14 mouse cellular contexts compared by ENCODE assay signal in genomic region chr4:127549018-127549417, GRCm38 (mm10).
DNase-seq lines count a peak whose midpoint lies in the region; ATAC-seq and TF ChIP-seq lines count a peak whose summit lies in the region.
"Had no signal": no experiment of that assay in that cellular context is flagged by ENCODE, and none has a peak within 500 bp of the region (broad histone marks: within the 10 kb centered on the region; RNA-seq: fewer than 3 reads in every experiment).

No protein-coding gene starts in this region.

- H3ac ChIP-seq in myocyte (ENCODE audit: control insufficient read depth, insufficient read length), result no peak overlapping the region

- ATAC-seq in intestine, embryonic 14.5 days (replicated peaks; ENCODE audit: low FRiP score, low TSS enrichment, low read depth), result no peak
- ATAC-seq in intestine, postnatal 0 days, result no peak
- ATAC-seq in hindbrain, embryonic 12.5 days (ENCODE audit: low FRiP score), result 0 out of 2 replicates have a peak, but pooled peaks have one; percentile 38

- H3K4me2 ChIP-seq in intestine, embryonic 14.5 days (ENCODE audit: low read length), result peak overlapping the region; percentile 35
- H3K4me2 ChIP-seq in intestine, postnatal 0 days (replicated peaks; ENCODE audit: low read depth), result no peak overlapping the region
- peak overlapping the region; percentile 37 for H3K4me2 ChIP-seq in hindbrain, embryonic 12.5 days (replicated peaks)
- H3K4me2 ChIP-seq in myocyte (ENCODE audit: low read depth), result peak overlapping the region; percentile 24

- no peak overlapping the region for H3K9ac ChIP-seq in intestine, embryonic 14.5 days (ENCODE audit: low read length)
- H3K9ac ChIP-seq in intestine, postnatal 0 days (ENCODE audit: low read depth, low read length), result no peak overlapping the region
- H3K9ac ChIP-seq in hindbrain, embryonic 12.5 days, result no peak overlapping the region
- H3K9ac ChIP-seq: heart, embryonic 15.5 days; liver, embryonic 14.5 days had no signal

- no peaks in the 10 kb centered on the region for H3K36me3 ChIP-seq in intestine, embryonic 14.5 days (ENCODE audit: control insufficient read depth, insufficient read depth, low read length)
- no peaks in the 10 kb centered on the region for H3K36me3 ChIP-seq in intestine, postnatal 0 days (ENCODE audit: control insufficient read depth, insufficient read depth)
- H3K36me3 ChIP-seq in embryonic facial prominence, embryonic 10.5 days (replicated peaks), result no peaks in the 10 kb centered on the region
- no peaks in the 10 kb centered on the region for H3K36me3 ChIP-seq in hindbrain, embryonic 12.5 days
- no peaks in the 10 kb centered on the region for H3K36me3 ChIP-seq in myocyte (ENCODE audit: control insufficient read depth, insufficient read depth)
- H3K36me3 ChIP-seq: G1E; heart, embryonic 15.5 days had no signal

- H3K4me1 ChIP-seq in intestine, embryonic 14.5 days (replicated peaks; ENCODE audit: control insufficient read depth, insufficient read depth, low read length), result no peaks in the 10 kb centered on the region
- H3K4me1 ChIP-seq in intestine, postnatal 0 days (replicated peaks; ENCODE audit: control insufficient read depth, insufficient read depth, low read length), result no peaks in the 10 kb centered on the region
- peaks cover 10% of the 10 kb centered on the region for H3K4me1 ChIP-seq in embryonic facial prominence, embryonic 10.5 days
- H3K4me1 ChIP-seq in hindbrain, embryonic 12.5 days, result peaks cover 10% of the 10 kb centered on the region
- no peaks in the 10 kb centered on the region for H3K4me1 ChIP-seq in lung, adult 2 months (ENCODE audit: control insufficient read depth, insufficient read depth, low read length)
- H3K4me1 ChIP-seq: heart, embryonic 15.5 days had no signal

- DNase-seq in intestine, embryonic 14.5 days (ENCODE audit: low spot score), result no peak
- no peak for DNase-seq in embryonic facial prominence, embryonic 10.5 days (ENCODE audit: low spot score)
- no peak for DNase-seq in liver
- no peak for DNase-seq in lung, adult 2 months
- DNase-seq: adrenal gland, postnatal 36 days; cerebellum, adult 11 months; kidney, adult 9 months; lung, postnatal 36 days had no signal

- no peak overlapping the region for H3K4me3 ChIP-seq in intestine, embryonic 14.5 days (ENCODE audit: low read depth, low read length)
- H3K4me3 ChIP-seq in intestine, postnatal 0 days (ENCODE audit: low read depth, low read length), result no peak overlapping the region
- 0 out of 2 replicates have a peak overlapping the region, but pooled peaks have one; percentile 21 for H3K4me3 ChIP-seq in embryonic facial prominence, embryonic 10.5 days
- H3K4me3 ChIP-seq in hindbrain, embryonic 12.5 days, result 0 out of 2 replicates have a peak overlapping the region, but pooled peaks have one; percentile 8
- H3K4me3 ChIP-seq in myocyte, result no peak overlapping the region
- H3K4me3 ChIP-seq in lung, adult 2 months (replicated peaks; ENCODE audit: extremely low read depth, low read depth, low read length), result no peak overlapping the region
- H3K4me3 ChIP-seq: heart, embryonic 15.5 days had no signal

- H3K27ac ChIP-seq in intestine, embryonic 14.5 days (ENCODE audit: low read depth), result no peak overlapping the region
- H3K27ac ChIP-seq in intestine, postnatal 0 days (ENCODE audit: low read depth, low read length), result no peak overlapping the region
- H3K27ac ChIP-seq in embryonic facial prominence, embryonic 10.5 days (replicated peaks), result no peak overlapping the region
- peak overlapping the region; percentile 49; the same call in 1 of the 2 replicates for H3K27ac ChIP-seq in hindbrain, embryonic 12.5 days
- H3K27ac ChIP-seq: heart, embryonic 15.5 days; liver, embryonic 14.5 days had no signal

- no peaks in the 10 kb centered on the region for H3K9me3 ChIP-seq in intestine, embryonic 14.5 days (ENCODE audit: control insufficient read depth, low read length)
- no peaks in the 10 kb centered on the region for H3K9me3 ChIP-seq in intestine, postnatal 0 days (ENCODE audit: control insufficient read depth)
- H3K9me3 ChIP-seq in embryonic facial prominence, embryonic 10.5 days, result no peaks in the 10 kb centered on the region
- H3K9me3 ChIP-seq in hindbrain, embryonic 12.5 days (replicated peaks), result no peaks in the 10 kb centered on the region
- H3K9me3 ChIP-seq: heart, embryonic 15.5 days had no signal

- H3K79me2 ChIP-seq in myocyte (ENCODE audit: control insufficient read depth, insufficient read depth), result no peaks in the 10 kb centered on the region

- WGBS in intestine, embryonic 14.5 days, result 50% methylated on average over 6 of the region's 6 CpGs
- WGBS in intestine, postnatal 0 days, result 47% methylated on average over 6 of the region's 6 CpGs
- WGBS in embryonic facial prominence, embryonic 10.5 days, result 66% methylated on average over 6 of the region's 6 CpGs
- WGBS in hindbrain, embryonic 12.5 days, result 48% methylated on average over 6 of the region's 6 CpGs
- 60% methylated on average over 6 of the region's 6 CpGs for WGBS in lung, adult 2 months

- no peak for TF ChIP-seq CTCF in intestine, postnatal 0 days (IDR thresholded peaks at IDR 0.05; ENCODE audit: low read depth)
- TF ChIP-seq CTCF in lung, adult 2 months (IDR thresholded peaks at IDR 0.05; ENCODE audit: insufficient read depth, low read length), result no peak

- no peak for TF ChIP-seq POLR2A in myocyte (IDR thresholded peaks at IDR 0.05; ENCODE audit: insufficient read length, low read depth)
- TF ChIP-seq POLR2A in lung, adult 2 months (IDR thresholded peaks at IDR 0.05; ENCODE audit: borderline replicate concordance, extremely low read depth, low read depth, low read length), result no peak

- H3K27me3 ChIP-seq in intestine, embryonic 14.5 days (replicated peaks; ENCODE audit: control insufficient read depth, insufficient read depth, low read length), result no peaks in the 10 kb centered on the region
- H3K27me3 ChIP-seq in intestine, postnatal 0 days (replicated peaks; ENCODE audit: control insufficient read depth, insufficient read depth, low read length), result no peaks in the 10 kb centered on the region
- no peaks in the 10 kb centered on the region for H3K27me3 ChIP-seq in embryonic facial prominence, embryonic 10.5 days (replicated peaks; ENCODE audit: low read depth, poor library complexity, severe bottlenecking)
- no peaks in the 10 kb centered on the region for H3K27me3 ChIP-seq in hindbrain, embryonic 12.5 days
- no peaks in the 10 kb centered on the region for H3K27me3 ChIP-seq in myocyte (ENCODE audit: control insufficient read depth, insufficient read depth, insufficient read length)
- H3K27me3 ChIP-seq: heart, embryonic 15.5 days had no signal

TF ChIP-seq in myocyte, 11 proteins besides CTCF, POLR2A, EP300 and RAD21:
- TF ChIP-seq MYOD1 (IDR thresholded peaks at IDR 0.05; ENCODE audit: control insufficient read depth in 1 of 3, insufficient read length in 2 of 3, low read depth in 2 of 3), result no peak
- TF ChIP-seq MYOG (IDR thresholded peaks at IDR 0.05; ENCODE audit: control insufficient read depth in 1 of 3, insufficient read depth in 1 of 3, insufficient read length in 2 of 3, low read depth in 2 of 3), result no peak
- no peak for TF ChIP-seq POLR2AphosphoS2 (IDR thresholded peaks at IDR 0.05; ENCODE audit: insufficient read length, low read depth)

Comparison
In these comparisons a context has a peak if more than half of its experiments do, and no peak if none do; other contexts are left out.
1. H3K4me3 ChIP-seq: peak in embryonic facial prominence, embryonic 10.5 days (single experiment) and hindbrain, embryonic 12.5 days (single experiment); none in intestine, embryonic 14.5 days (single experiment), intestine, postnatal 0 days (single experiment), myocyte (single experiment) and lung, adult 2 months (single experiment).